Mouse (Mus musculus) frontal cortex, postnatal 10 days (tissue): Measurements from ENCODE around the gene Foxc2.

ENCODE experiments used
- DNase-seq, 2 experiments: peaks; one replicate each; pipeline ENCODE4 v3.0.0; 2022; ENCODE audit warnings: low spot score in 2 of 2, mixed read lengths in 1 of 2

Gene Foxc2

GRCm38 (mm10) chr8:121115948-121116347 is at the start of gene Foxc2:
Gene Foxc2, plus strand, starts transcription at chr8:121116171.
- peak; percentile 48 to 57 for DNase-seq

- DNase-seq: no peak
Measured at GRCm38 (mm10) chr8:121071454-121071853, 44.5 kb upstream of the Foxc2 start.

- no peak for DNase-seq
Measured at GRCm38 (mm10) chr8:121072406-121073130, 43.4 kb upstream of the Foxc2 start.

- DNase-seq: no peak
Measured at GRCm38 (mm10) chr8:121073174-121074107, 42.5 kb upstream of the Foxc2 start.

- DNase-seq: no peak
Measured at GRCm38 (mm10) chr8:121074108-121074847, 41.7 kb upstream of the Foxc2 start.

- no peak for DNase-seq
Measured at GRCm38 (mm10) chr8:121074848-121075145, 41.2 kb upstream of the Foxc2 start.

- DNase-seq: no peak
Measured at GRCm38 (mm10) chr8:121075936-121076335, 40.0 kb upstream of the Foxc2 start.

- no peak for DNase-seq
Measured at GRCm38 (mm10) chr8:121076555-121076954, 39.4 kb upstream of the Foxc2 start.

GRCm38 (mm10) chr8:121078721-121079120 is 37.2 kb upstream of the Foxc2 start:
- no peak for DNase-seq

- no peak for DNase-seq
Measured at GRCm38 (mm10) chr8:121079201-121079600, 36.8 kb upstream of the Foxc2 start.

- DNase-seq: no peak
Measured at GRCm38 (mm10) chr8:121079944-121080343, 36.0 kb upstream of the Foxc2 start.

- DNase-seq: no peak
Measured at GRCm38 (mm10) chr8:121080361-121081090, 35.4 kb upstream of the Foxc2 start.

- DNase-seq: no peak
Measured at GRCm38 (mm10) chr8:121081398-121081797, 34.6 kb upstream of the Foxc2 start.

GRCm38 (mm10) chr8:121082218-121083092 is 33.5 kb upstream of the Foxc2 start:
- DNase-seq: no peak

GRCm38 (mm10) chr8:121083093-121083935 is 32.7 kb upstream of the Foxc2 start:
- no peak for DNase-seq

GRCm38 (mm10) chr8:121083936-121084209 is 32.1 kb upstream of the Foxc2 start:
- no peak for DNase-seq

GRCm38 (mm10) chr8:121084210-121084951 is 31.6 kb upstream of the Foxc2 start, which contains the start of gene Foxf1:
Gene Foxf1, plus strand, starts transcription at chr8:121084386.
- no peak for DNase-seq

- DNase-seq: no peak
Measured at GRCm38 (mm10) chr8:121085011-121085410, 31.0 kb upstream of the Foxc2 start.

GRCm38 (mm10) chr8:121085561-121085960 is 30.4 kb upstream of the Foxc2 start:
- DNase-seq: no peak
